Mouse (Mus musculus) heart, postnatal 4 days (tissue): ENCODE results near the gene Adat1. TPM values are rescaled to one million over a fixed set of nuclear protein-coding genes. Genes with fewer than 3 reads are reported as not detected.
A peak's percentile ranks its signal among the peaks of the same experiment; 100 is the strongest.

Source experiments
- DNase-seq: peaks from one replicate; pipeline ENCODE4 v3.0.0; 2021
- total RNA-seq, 2 experiments: library from RNA; stranded (reverse); gene quantifications; 2 replicates each; pipeline ENCODE4 v1.2.3; 2021

The Adat1 gene
- total RNA-seq, 2 experiments from 2014 or later = 1.4 to 1.5 TPM

GRCm38 (mm10) chr8:111967246-111967870 is 24.7 kb downstream of the Adat1 start:
- no peak for DNase-seq

- DNase-seq = no peak
Measured at GRCm38 (mm10) chr8:111964849-111965561, 27.1 kb downstream of the Adat1 start.

DNA sequence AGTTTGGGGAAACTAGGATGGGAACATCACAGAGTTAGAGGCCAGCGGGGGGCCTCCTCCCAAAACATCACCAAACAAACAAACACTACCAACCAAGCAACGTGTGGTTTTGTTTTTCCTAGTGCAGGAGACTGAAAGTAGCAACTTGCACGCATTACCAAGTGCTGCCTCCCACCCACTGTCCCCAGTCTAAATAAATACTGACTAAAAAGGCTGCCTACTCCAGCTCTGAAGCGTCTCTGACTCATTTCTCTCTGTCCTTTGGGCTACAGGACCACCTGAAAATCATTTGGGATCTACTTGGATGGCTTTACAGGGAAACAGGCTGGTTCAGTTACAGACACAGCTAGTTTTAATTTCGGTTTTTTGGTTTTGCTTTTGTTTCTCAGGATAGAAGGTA is 27.8 kb downstream of the Adat1 start:
- no peak for DNase-seq

DNA sequence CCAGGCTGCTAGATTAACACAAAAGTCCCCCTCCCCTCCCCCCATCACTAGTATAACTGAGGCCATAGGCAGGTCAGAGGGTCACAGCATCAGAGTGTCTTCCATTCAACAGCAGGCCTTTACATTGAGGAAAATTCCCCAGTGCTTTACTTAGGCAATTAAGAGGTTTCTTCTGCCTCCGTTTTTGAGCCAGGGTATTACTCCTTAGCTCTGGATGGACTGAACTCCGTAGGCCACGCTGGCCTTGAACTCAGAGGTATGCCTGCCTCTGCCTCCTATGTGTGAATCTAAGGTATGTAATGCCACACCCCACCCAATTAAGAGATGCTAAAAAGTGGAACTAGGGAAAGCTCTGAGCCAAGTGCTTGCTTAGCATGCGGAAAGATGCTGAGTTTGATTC is 28.6 kb downstream of the Adat1 start:
- DNase-seq = no peak

DNA sequence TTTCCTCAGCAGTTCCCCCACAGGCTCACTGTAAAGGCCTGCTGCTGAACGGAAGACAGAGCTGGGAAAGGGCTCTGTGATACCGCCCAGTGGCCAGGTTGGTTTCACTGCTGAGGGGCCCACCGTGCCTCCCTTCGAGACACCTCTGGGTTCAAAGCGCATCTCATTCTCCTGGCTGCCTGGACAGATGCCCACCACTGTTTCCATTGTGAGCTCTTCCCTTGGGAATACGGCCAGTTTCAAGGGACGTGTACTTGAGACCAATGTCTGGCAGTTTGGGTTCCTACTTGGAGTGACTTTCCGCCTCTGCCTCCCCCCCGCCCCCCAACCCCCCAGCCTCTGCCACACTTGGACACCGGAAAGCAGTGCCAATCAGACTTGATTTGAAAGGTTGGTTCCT is 29.0 kb downstream of the Adat1 start:
- peak; percentile 25 for DNase-seq

GRCm38 (mm10) chr8:111962589-111962988 is 29.5 kb downstream of the Adat1 start:
- no peak for DNase-seq

DNA sequence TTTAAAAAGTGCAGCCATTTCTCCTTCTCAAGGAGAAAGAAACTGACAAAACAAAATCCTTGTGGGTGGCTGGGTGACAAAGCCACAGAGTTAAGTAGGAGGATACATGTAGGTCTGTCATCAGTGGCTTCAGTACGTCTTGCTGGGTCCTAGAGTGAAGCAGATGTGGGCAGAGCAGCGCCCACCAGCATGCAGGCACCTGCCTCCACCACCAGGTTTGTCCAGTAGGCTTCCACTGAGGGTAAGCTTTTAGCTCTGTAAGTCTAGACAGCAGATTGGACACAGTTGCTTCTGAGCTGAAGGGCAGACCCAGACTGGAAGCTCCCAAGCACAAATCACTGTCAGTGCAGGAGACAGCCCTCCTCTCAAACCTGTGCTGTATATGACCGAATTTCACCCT is 30.8 kb downstream of the Adat1 start:
- DNase-seq = no peak

DNA sequence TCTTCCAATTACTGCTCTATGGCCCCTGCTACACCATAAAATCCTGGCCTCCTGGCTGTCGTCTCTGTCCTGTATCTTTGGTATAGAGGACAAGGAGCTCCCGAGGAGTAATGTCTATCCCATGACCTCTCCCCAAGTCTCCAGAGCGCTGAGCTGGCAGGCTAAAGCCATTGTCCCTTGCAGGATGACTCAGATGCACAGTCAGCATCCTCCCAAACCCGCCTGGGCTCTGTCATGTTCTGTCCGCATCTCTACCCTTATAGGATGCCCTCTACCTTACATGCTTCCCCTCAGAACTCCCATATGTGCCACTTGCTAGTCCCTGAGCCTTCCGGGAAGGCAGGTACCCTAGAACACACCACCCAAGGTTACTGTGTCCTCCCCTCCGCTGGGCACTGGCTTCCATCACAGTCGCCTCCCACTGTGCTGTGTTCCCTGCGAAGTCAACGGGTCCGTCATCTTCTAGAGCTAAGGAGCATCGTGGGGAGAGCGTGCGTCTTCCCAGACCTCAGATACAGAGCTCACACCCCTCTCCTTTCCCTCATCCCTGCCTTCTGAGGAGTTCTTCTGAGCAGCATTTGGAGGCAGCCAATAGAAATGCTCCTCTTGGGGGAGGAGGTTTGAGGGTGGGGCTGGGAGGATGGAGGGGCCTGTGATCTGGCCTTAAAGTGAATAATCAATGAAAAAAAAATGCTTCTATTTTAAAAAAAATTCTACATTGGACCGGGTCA is 31.3 kb downstream of the Adat1 start:
- no peak for DNase-seq

DNA sequence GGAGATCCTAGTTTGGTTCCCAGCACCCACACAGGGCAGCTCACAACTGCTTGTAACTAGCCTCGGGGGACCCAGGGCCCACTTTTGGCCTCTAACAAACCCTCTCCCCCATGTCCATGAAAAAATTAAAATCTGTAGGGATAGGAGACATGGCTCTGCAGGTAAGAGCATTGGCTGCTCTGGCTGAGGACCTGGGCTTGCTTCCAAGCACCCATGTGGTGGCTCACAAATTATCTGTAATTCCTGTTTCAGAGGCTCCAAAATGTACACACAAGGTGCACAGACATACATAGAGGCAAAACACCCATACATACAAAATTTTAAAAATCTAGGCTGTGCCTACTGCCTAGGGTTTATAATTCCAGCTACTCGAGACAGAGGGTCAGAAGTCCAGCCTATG is 34.9 kb downstream of the Adat1 start:
- no peak for DNase-seq

DNA sequence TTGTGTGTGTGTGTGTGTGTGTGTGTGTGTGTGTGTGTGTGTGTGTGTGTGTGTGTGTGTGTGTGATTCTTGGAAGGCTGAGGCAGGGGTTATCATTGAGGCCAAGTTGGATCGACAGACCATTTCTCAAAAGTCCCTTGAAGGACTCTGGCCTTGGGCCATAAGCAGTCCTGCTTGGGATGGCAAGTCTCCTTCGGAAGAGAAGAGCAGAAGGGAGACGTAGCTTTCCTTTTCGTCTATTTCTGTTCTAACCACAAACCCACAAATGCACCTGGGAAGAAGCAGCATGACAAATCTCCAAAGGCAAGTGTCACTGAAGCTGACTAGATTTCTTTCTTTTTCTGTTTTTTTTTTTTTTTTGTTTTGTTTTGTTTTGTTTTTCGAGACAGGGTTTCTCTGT is 36.2 kb downstream of the Adat1 start:
- no peak for DNase-seq

DNA sequence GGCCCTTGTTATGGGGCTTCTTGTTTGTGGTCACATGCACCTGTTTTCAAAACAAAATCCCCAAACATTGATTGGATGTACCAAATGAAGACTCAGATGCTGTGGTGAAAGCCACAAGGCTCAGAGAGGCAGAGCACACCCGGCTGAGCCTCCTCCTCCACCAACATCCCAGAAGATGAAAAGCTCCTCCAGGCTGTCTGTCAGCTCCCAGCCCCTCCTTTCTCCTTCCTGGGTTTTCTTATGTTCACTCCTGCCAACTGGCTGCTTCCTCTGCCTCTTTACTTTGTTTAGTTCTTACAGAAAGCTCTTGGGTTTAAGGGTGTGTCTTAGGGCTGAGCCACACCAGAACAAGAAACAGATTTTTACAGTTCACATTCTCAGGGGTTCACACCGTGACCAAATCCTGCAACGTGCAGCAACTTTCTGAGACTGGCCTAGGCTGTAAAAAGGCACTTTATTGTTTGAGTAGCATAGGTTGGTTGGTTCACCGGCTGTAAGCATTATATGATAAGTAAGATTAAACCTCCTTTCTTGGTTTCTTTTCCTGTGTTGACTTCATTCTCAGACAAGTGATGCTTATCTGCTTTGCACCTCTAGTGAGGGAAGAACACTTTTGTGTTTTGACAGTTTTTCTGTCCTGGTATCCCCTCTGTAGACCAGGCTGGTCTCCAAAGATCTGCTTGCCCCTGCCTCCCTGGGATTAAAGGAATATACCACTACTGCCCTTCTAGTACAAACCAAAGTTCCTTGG is 37.1 kb downstream of the Adat1 start:
- no peak for DNase-seq

DNA sequence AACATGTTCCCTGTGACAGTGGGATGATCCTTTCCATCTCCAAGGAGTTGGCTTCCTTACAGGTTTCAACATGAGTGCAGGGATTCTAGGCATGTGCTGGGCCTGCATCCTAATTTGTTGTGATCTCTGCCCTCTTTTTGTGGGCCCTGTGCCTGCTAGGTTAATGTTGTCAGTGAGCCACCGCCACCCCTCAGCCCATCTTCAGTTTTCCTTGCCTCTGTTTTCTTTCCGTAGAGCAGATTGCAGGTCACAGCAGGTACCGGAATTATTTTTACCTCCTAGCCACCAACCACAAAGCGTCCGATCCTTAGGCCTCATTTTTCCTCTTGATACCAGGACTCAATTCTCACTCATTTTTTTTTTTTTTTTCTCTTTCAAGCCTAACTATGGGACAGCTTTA is 40.2 kb downstream of the Adat1 start:
- no peak for DNase-seq

DNA sequence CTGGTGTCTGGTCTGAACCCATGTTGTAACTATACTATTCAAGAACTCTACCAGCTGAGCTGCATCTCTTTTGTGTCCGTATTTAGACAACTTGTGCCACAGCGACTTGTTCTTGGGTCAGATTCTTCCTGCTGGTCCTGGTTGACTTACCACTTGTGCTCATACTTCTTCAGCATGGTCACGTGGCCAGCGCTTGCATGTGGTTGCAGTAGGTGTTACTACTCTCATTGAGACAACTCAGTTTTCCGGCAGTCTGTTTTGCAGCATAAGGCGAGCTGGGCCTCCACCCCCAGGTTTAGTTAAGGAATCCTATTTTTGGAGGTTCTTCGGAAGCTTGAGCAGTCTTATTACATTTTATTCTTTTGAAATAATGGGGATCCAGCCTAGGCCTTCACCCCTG is 40.8 kb downstream of the Adat1 start:
- no peak for DNase-seq

- no peak for DNase-seq
Measured at GRCm38 (mm10) chr8:111950846-111951245, 41.3 kb downstream of the Adat1 start.

DNA sequence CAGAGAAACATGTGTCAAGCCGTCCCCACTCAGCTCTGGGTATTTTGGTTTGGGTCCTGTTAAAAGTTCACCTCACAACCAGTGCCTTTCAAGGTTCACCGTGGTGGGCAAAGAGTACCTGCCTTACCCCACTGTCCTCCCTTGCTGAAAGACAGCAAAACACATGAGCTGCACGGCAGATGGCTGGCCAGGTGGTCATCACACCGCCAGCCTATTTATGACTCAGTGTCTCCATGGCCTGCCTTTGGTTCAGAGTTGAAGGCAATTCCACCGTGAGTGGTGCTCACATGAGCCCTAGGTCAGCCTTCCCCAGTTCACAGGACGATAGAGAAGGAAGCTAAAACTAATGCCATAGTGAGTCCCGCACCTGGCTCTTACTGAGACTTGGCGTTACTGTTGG is 44.1 kb downstream of the Adat1 start:
- DNase-seq = no peak

GRCm38 (mm10) chr8:111947144-111947543 is 45.0 kb downstream of the Adat1 start:
- DNase-seq = no peak

DNA sequence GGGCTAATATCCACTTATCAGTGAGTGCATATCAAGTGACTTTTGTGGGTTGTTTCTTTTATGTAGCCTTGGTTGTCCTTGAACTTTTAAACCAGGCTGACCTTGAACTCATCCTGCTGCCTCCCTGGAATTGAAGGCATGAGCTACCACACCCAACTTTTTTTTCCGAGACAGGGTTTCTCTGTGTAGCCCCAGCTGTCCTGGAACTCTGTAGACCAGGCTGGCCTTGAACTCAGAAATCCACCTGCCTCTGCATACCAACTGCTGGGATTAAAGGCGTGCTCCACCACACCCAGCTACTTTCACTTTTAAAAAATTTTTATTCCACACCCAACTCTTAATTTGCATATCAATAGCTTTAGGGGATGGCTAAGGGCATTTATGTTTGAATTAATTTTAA is 48.6 kb downstream of the Adat1 start:
- DNase-seq = no peak

DNA sequence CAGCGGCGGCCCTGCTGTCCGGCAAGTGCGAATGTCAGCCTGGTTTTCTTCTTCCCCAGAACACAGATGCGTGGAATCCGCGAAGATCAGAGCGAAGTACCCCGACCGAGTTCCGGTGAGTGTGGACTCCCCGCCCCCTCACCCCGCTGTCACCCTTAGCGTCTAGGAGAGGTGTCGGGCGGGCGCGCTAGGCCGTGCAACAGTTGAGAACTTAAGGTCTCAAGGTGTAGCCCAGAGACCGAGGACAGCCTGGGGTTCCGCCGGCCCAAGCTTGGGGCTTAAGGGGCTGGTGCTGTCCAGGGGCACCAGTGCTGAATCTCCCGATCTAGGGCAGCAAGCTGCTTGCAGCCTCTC is 51.0 kb downstream of the Adat1 start:
- DNase-seq = peak; percentile 60

DNA sequence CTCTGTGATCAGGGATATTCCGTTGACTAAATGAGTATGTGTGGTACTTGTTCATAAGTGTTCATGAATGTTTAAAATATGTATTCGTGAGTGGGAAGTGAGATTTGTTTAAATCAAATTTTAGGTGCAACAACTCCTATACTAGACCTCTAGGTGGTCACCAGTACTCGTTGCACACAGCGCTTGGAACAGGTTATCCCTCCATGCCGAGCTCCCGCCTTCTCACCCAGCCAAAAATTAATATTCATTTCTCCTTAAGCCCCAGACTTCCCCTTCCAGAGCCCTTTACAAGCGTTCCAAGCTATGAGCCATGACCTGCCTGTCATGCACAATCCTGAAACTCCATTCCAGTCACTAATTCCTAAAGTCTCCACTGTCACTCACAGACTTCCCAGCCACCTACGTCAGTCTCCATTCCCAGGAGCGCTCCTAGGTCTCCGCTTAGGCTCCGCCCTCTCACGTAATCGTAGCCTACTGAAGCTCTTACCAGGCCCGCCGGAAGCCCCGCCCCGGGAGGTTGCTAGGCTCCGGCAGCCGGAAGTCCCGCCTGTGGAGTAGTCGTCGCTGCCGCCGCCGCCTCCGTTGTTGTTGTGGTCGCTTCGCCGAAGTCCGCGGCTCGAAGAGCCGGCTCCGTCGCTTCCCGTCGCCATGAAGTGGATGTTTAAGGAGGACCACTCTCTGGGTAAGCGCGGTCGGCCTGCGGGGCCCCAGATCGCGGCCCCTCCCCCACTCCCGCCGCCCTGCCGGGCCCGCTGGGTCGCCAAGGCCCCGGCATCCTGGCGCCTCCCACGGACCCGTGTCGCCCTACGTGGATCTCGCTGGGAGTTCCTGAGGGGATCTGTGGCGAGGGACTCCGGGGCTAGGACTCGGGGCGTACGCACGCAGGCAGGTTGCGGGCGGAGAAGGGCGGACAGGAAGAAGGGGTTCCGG is 51.7 kb downstream of the Adat1 start, which contains the start of gene Gabarapl2:
Gene Gabarapl2, plus strand, starts transcription at position 533 of the 930 bp plus-strand sequence.
- DNase-seq = peak; percentile 97

DNA sequence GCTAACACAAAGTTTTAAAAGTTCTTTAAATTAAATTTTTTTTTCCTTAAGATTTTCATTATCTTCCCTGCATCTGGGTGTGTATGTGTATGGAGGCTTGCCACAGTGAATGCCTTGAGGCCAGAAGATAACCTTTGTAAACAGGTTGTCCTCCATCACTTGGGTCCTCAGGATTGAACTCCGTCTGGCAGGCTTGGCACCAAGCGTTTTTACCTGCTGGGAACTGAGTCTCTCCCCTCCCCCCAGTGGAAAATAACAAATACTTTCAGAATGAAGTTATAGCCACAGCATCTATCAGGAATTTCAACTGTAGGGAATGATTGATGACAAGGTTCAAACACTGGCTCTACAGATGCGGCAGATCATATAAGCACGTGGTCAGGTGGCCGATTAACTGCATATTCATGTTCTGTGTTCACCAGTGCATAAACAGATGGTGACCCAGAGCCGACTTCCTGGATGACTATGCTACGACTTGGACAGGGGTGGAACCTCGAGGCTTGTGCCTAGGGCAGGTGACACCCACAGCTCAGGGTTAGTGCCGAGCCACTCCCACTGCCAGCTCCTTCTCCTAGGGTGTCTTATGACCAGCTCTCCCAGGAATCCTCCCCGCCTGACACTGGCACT is 52.5 kb downstream of the Adat1 start:
- peak; percentile 38 for DNase-seq
